Mouse (Mus musculus) MEL (cell line): ENCODE measurements around the gene Pabpc1l. TPM values are rescaled to one million over a fixed set of nuclear protein-coding genes. Genes with fewer than 3 reads are reported as not detected.

Source experiments
- DNase-seq: peaks from one replicate; pipeline ENCODE4 v3.0.0; 2011; ENCODE audit warnings: low read depth, low spot score
- H3K27ac ChIP-seq: 2 replicates; pipeline ENCODE4 v1.5.1; 2012; ENCODE audit warnings: low read depth, mild to moderate bottlenecking, control low read depth, low read length, moderate library complexity; ENCODE audit not compliant: control insufficient read depth
- H3K27me3 ChIP-seq, 2 experiments: fragments of 150-350 bp in 1 of 2; sonication (generic) in 1 of 2; 2 replicates each; pipeline ENCODE4 v1.6.1; 2012; ENCODE audit warnings: low read length in 2 of 2, mild to moderate bottlenecking in 2 of 2, improper control_type of control experiment in 1 of 2, moderate library complexity in 1 of 2; ENCODE audit not compliant: insufficient read depth in 2 of 2, control insufficient read depth in 1 of 2
- H3K36me3 ChIP-seq, 2 experiments: 2 replicates each; pipeline ENCODE4 v1.6.1; 2012 to 2014; ENCODE audit warnings: low read length in 2 of 2, improper control_type of control experiment in 1 of 2, inconsistent platforms in 1 of 2, mild to moderate bottlenecking in 1 of 2; ENCODE audit not compliant: insufficient read depth in 2 of 2, control insufficient read depth in 1 of 2
- H3K4me1 ChIP-seq, 2 experiments: fragments of 150-350 bp in 1 of 2; sonication (generic) in 1 of 2; 2 replicates each; pipeline ENCODE4 v1.6.1; 2012; ENCODE audit warnings: low read length in 2 of 2, improper control_type of control experiment in 1 of 2, mild to moderate bottlenecking in 1 of 2; ENCODE audit not compliant: insufficient read depth in 2 of 2, control insufficient read depth in 1 of 2
- H3K4me3 ChIP-seq, 2 experiments: fragments of 150-350 bp in 1 of 2; sonication (generic) in 1 of 2; 2 replicates each; pipeline ENCODE4 v1.5.1; 2012; ENCODE audit warnings: low read depth in 2 of 2, low read length in 2 of 2, mild to moderate bottlenecking in 2 of 2, moderate library complexity in 2 of 2, control low read depth in 1 of 2, improper control_type of control experiment in 1 of 2; ENCODE audit not compliant: control insufficient read depth in 1 of 2, insufficient read depth in 1 of 2
- H3K79me2 ChIP-seq: 2 replicates; pipeline ENCODE4 v1.6.1; 2012; ENCODE audit warnings: mild to moderate bottlenecking, low read length, moderate library complexity; ENCODE audit not compliant: control insufficient read depth, poor library complexity, insufficient read depth
- H3K9ac ChIP-seq: 2 replicates; pipeline ENCODE4 v1.6.1; 2012; ENCODE audit warnings: low read depth, mild to moderate bottlenecking, control low read depth, low read length, moderate library complexity; ENCODE audit not compliant: control insufficient read depth, poor library complexity, severe bottlenecking
- H3K9me3 ChIP-seq: fragments of 150-350 bp; sonication (generic); replicated peaks from 2 replicates; pipeline ENCODE4 v1.6.1; 2012; ENCODE audit warnings: mild to moderate bottlenecking, low read length, improper control_type of control experiment, moderate library complexity; ENCODE audit not compliant: insufficient read depth
- BHLHE40 ChIP-seq: IDR thresholded peaks from 2 replicates; pipeline ENCODE4 v1.6.1; 2012; ENCODE audit warnings: low read depth, mild to moderate bottlenecking, inconsistent platforms, low read length, improper control_type of control experiment, borderline replicate concordance
- CHD1 ChIP-seq: IDR thresholded peaks from 2 replicates; pipeline ENCODE4 v1.6.1; 2012; ENCODE audit warnings: low read depth, mild to moderate bottlenecking, inconsistent platforms, low read length, improper control_type of control experiment
- CTCF ChIP-seq, 3 experiments: IDR thresholded peaks in 2 of 3; conservative IDR thresholded peaks in 1 of 3; 2 replicates each; pipeline ENCODE4 v1.5.1; 2011 to 2012; ENCODE audit warnings: low read length in 3 of 3, low read depth in 2 of 3, mild to moderate bottlenecking in 2 of 3, improper control_type of control experiment in 1 of 3, inconsistent platforms in 1 of 3, mixed read lengths in 1 of 3, moderate library complexity in 1 of 3; ENCODE audit not compliant: control insufficient read depth in 1 of 3, insufficient read depth in 1 of 3, poor library complexity in 1 of 3, severe bottlenecking in 1 of 3
- E2F4 ChIP-seq: IDR thresholded peaks from 2 replicates; pipeline ENCODE4 v1.6.1; 2011; ENCODE audit warnings: low read depth, low read length, improper control_type of control experiment, borderline replicate concordance
- ELF1 ChIP-seq: IDR thresholded peaks from 2 replicates; pipeline ENCODE4 v1.6.1; 2014; ENCODE audit warnings: low read depth, mild to moderate bottlenecking, inconsistent platforms, low read length, improper control_type of control experiment, moderate library complexity
- ETS1 ChIP-seq: IDR thresholded peaks from 2 replicates; pipeline ENCODE4 v1.6.1; 2012; ENCODE audit warnings: low read depth, mild to moderate bottlenecking, inconsistent platforms, low read length, improper control_type of control experiment, moderate library complexity
- GABPA ChIP-seq: IDR thresholded peaks from 2 replicates; pipeline ENCODE4 v1.6.1; 2012; ENCODE audit warnings: low read depth, mild to moderate bottlenecking, inconsistent platforms, low read length, improper control_type of control experiment, moderate library complexity
- GATA1 ChIP-seq: IDR thresholded peaks from 2 replicates; pipeline ENCODE4 v1.6.1; 2011; ENCODE audit warnings: low read depth, low read length, improper control_type of control experiment
- JUND ChIP-seq: IDR thresholded peaks from 2 replicates; pipeline ENCODE4 v1.6.1; 2011; ENCODE audit warnings: low read depth, mild to moderate bottlenecking, improper control_type of control experiment, low read length
- MAFK ChIP-seq: IDR thresholded peaks from 2 replicates; pipeline ENCODE4 v1.6.1; 2011; ENCODE audit warnings: low read depth, mild to moderate bottlenecking, low read length, improper control_type of control experiment, borderline replicate concordance
- MXI1 ChIP-seq: IDR thresholded peaks from 2 replicates; pipeline ENCODE4 v1.6.1; 2011; ENCODE audit warnings: mild to moderate bottlenecking, low read depth, low read length, improper control_type of control experiment
- MYB ChIP-seq: IDR thresholded peaks from 2 replicates; pipeline ENCODE4 v1.6.1; 2011; ENCODE audit warnings: mild to moderate bottlenecking, low read depth, low read length, improper control_type of control experiment
- NRF1 ChIP-seq: IDR thresholded peaks from 2 replicates; pipeline ENCODE4 v1.6.1; 2014; ENCODE audit warnings: low read depth, mild to moderate bottlenecking, inconsistent platforms, low read length, improper control_type of control experiment, moderate library complexity; ENCODE audit not compliant: poor library complexity, insufficient read depth, severe bottlenecking
- POLR2A ChIP-seq, 2 experiments: IDR thresholded peaks; 2 replicates each; pipeline ENCODE4 v1.6.1; 2011 to 2012; ENCODE audit warnings: low read length in 2 of 2, mild to moderate bottlenecking in 2 of 2, control low read depth in 1 of 2, improper control_type of control experiment in 1 of 2, low read depth in 1 of 2, moderate library complexity in 1 of 2; ENCODE audit not compliant: control insufficient read depth in 1 of 2, insufficient read depth in 1 of 2, poor library complexity in 1 of 2
- POLR2AphosphoS5 ChIP-seq: IDR thresholded peaks from 2 replicates; pipeline ENCODE4 v1.6.1; 2012; ENCODE audit warnings: low read depth, borderline replicate concordance, mild to moderate bottlenecking, inconsistent platforms, low read length, moderate library complexity, mixed read lengths
- RAD21 ChIP-seq: IDR thresholded peaks from 2 replicates; pipeline ENCODE4 v1.6.1; 2011; ENCODE audit warnings: mild to moderate bottlenecking, low read depth, low read length, improper control_type of control experiment
- TAL1 ChIP-seq: IDR thresholded peaks from 2 replicates; pipeline ENCODE4 v1.6.1; 2012; ENCODE audit warnings: mild to moderate bottlenecking, inconsistent platforms, low read length, moderate library complexity, mixed read lengths
- TBP ChIP-seq: IDR thresholded peaks from 2 replicates; pipeline ENCODE4 v1.8.0; 2011; ENCODE audit warnings: low read depth, low read length, improper control_type of control experiment
- TCF12 ChIP-seq: IDR thresholded peaks from 2 replicates; pipeline ENCODE4 v1.6.1; 2014; ENCODE audit warnings: low read depth, mild to moderate bottlenecking, inconsistent platforms, low read length, improper control_type of control experiment, moderate library complexity
- USF1 ChIP-seq: IDR thresholded peaks from 2 replicates; pipeline ENCODE4 v1.6.1; 2014; ENCODE audit warnings: low read depth, mild to moderate bottlenecking, inconsistent platforms, low read length, improper control_type of control experiment, moderate library complexity
- ZKSCAN1 ChIP-seq: IDR thresholded peaks from 2 replicates; pipeline ENCODE4 v1.6.1; 2012; ENCODE audit warnings: low read depth, mild to moderate bottlenecking, inconsistent platforms, low read length, improper control_type of control experiment, moderate library complexity
- polyA plus RNA-seq, 2 experiments: library from polyadenylated mRNA; stranded (reverse) in 1 of 2; unstranded in 1 of 2; fragments of >175 nt in 1 of 2; fragments of >200 nt in 1 of 2; gene quantifications; 2 replicates each; pipeline versions ENCODE4 v1.2.1 to v1.2.4; 2012; ENCODE audit warnings: low replicate concordance in 2 of 2, low read depth in 1 of 2; ENCODE audit not compliant: insufficient read length in 2 of 2, insufficient read depth in 1 of 2, missing spikeins in 1 of 2
- total RNA-seq: library from RNA; depleted of rRNA; stranded (reverse); fragments of 300-350 nt; gene quantifications from 2 replicates; pipeline ENCODE4 v1.2.3, GENCODE M21; 2012

The Pabpc1l gene
- total and polyA plus RNA-seq, 3 experiments: 0.27 to 0.40 TPM; not detected in 1

DNA sequence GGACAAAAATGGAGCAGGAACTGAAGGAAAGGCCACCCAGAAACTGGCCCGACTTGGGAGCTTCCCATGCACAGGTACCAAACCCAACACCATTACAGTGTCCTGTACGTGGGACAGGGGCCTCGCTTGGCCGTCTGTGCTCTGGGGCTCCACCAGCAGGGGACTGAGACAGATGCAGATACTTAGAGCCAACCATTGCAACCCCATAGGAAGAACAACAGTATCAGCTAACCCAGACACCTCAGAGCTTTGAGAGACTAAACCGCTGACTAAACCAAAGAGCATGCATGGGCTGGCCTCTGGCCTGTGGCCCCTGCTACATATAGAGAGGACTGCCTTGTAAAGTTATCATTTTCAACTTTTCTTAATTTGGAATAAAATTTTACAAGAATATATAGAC lies 20.7 kb upstream of the Pabpc1l start:
- DNase-seq: no peak
- Histone ChIP-seq H3K4me1 (0 out of 4 replicates have a peak, but pooled peaks cover 0 to 3% of the 10 kb centered on the region in 2 experiments), H3K36me3 (peaks cover 2 to 10% of the 10 kb centered on the region in 2 experiments; a peak in 3 of 4 replicates)

DNA sequence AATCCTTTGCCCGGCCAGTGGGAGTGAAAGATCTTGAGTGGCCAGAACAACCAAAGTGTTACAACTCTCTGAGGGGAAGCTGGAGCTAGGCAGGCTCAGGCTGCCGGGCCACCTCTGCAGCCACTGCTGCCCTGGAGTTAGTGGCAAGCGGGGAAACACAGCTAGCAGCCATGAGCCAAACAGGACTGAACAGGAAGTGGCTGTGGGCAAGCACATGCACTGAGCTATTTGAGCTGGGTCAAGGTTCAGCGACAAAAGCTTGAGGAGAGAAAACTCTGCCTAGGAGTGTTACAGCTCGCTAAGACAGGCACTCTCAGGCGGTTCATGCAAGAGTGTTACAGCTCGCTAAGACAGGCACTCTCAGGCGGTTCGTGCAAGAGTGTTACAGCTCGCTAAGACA lies 18.3 kb upstream of the Pabpc1l start:
- peaks cover 0 to 9% of the 10 kb centered on the region in 2 experiments; a peak in 2 of 4 replicates for H3K36me3 ChIP-seq
- no peak overlapping the region for H3K4me3 ChIP-seq
- no peak overlapping the region for H3K9ac ChIP-seq
- H3K79me2 ChIP-seq: peaks cover 77% of the 10 kb centered on the region
- no peak overlapping the region for H3K27ac ChIP-seq
- H3K4me1 ChIP-seq: 0 out of 4 replicates have a peak, but pooled peaks cover 0 to 3% of the 10 kb centered on the region in 2 experiments
- no peaks in the 10 kb centered on the region for H3K9me3 ChIP-seq
- no peak for TF ChIP-seq E2F4
- TF ChIP-seq TBP: no peak
- TF ChIP-seq GATA1: no peak
- TF ChIP-seq ELF1: no peak
- TF ChIP-seq RAD21: no peak
- TF ChIP-seq ETS1: no peak
- no peak for TF ChIP-seq CTCF (IDR thresholded peaks at IDR 0.05 in 2 of 3, conservative IDR thresholded peaks at IDR 0.05 in 1 of 3; ENCODE audit: control insufficient read depth in 1 of 3, insufficient read depth in 1 of 3, low read depth in 2 of 3, low read length in 3 of 3, poor library complexity in 1 of 3, severe bottlenecking in 1 of 3)
- TF ChIP-seq USF1: no peak
- TF ChIP-seq POLR2AphosphoS5: no peak
- no peak for TF ChIP-seq CHD1
- no peak for TF ChIP-seq NRF1
- TF ChIP-seq GABPA: no peak
- TF ChIP-seq TCF12: no peak
- no peak for TF ChIP-seq MYB
- no peak for TF ChIP-seq POLR2A (IDR thresholded peaks at IDR 0.05; ENCODE audit: control insufficient read depth in 1 of 2, insufficient read depth in 1 of 2, low read depth in 1 of 2, low read length in 2 of 2, poor library complexity in 1 of 2)
- no peak for TF ChIP-seq ZKSCAN1
- no peaks in the 10 kb centered on the region for H3K27me3 ChIP-seq
- DNase-seq: no peak

More for the DNA sequence above, 20.7 kb upstream of the Pabpc1l start:
- TF ChIP-seq TAL1: no peak
- TF ChIP-seq ETS1: no peak
- TF ChIP-seq USF1: no peak
- no peak for TF ChIP-seq NRF1
- TF ChIP-seq MAFK: no peak
- TF ChIP-seq CHD1: no peak
- TF ChIP-seq JUND: no peak
- no peak for TF ChIP-seq MXI1
- TF ChIP-seq BHLHE40: no peak
- no peak for TF ChIP-seq POLR2A (IDR thresholded peaks at IDR 0.05; ENCODE audit: control insufficient read depth in 1 of 2, insufficient read depth in 1 of 2, low read depth in 1 of 2, low read length in 2 of 2, poor library complexity in 1 of 2)
- no peak for TF ChIP-seq RAD21
- peaks cover 85% of the 10 kb centered on the region for H3K79me2 ChIP-seq
- H3K27me3 ChIP-seq: no peaks in the 10 kb centered on the region
- no peak overlapping the region for H3K27ac ChIP-seq
- H3K4me3 ChIP-seq: no peak overlapping the region
- no peaks in the 10 kb centered on the region for H3K9me3 ChIP-seq
- no peak overlapping the region for H3K9ac ChIP-seq
